Mouse (Mus musculus): ENCODE data around the gene Eaf2.

GRCm38 (mm10) chr16:36885912-36886311 lies 11.1 kb upstream of the Eaf2 start:
- TF ChIP-seq CTCF (IDR thresholded peaks at IDR 0.05) = no peak
- no peak for TF ChIP-seq POLR2A (IDR thresholded peaks at IDR 0.05; ENCODE audit: insufficient read depth, low read depth, low read length)

Data from heart, adult 2 months (tissue).